Mouse (Mus musculus) intestine, embryonic 15.5 days (tissue): ENCODE results near the gene Ccl5. TPM values are rescaled to one million over a fixed set of nuclear protein-coding genes. Genes with fewer than 3 reads are reported as not detected.
"Not testable (repeated sequence)": the region's sequence is repeated elsewhere in the genome, so short reads cannot be mapped to it uniquely, and the experiment has no call there.

Source experiments
- ATAC-seq: fragments of 200-750 bp; cut with Nextera tagmentation; 2 replicates; pipeline ENCODE4 v1.8.0; 2017; ENCODE audit warnings: moderate TSS enrichment, moderate library complexity
- H3K27ac ChIP-seq: fragments of 300-500 bp; sonication (generic); 2 replicates; pipeline ENCODE4 v1.5.1; 2015; ENCODE audit warnings: mild to moderate bottlenecking, inconsistent platforms
- H3K27me3 ChIP-seq: fragments of 300-500 bp; sonication (generic); replicated peaks from 2 replicates; pipeline ENCODE4 v1.6.1; 2015; ENCODE audit warnings: inconsistent platforms
- H3K36me3 ChIP-seq: fragments of 300-500 bp; sonication (generic); 2 replicates; pipeline ENCODE4 v1.6.1; 2015; ENCODE audit warnings: inconsistent platforms
- H3K4me1 ChIP-seq: fragments of 300-500 bp; sonication (generic); replicated peaks from 2 replicates; pipeline ENCODE4 v1.6.1; 2015; ENCODE audit warnings: inconsistent platforms
- H3K4me2 ChIP-seq: fragments of 300-500 bp; sonication (generic); replicated peaks from 2 replicates; pipeline ENCODE4 v1.6.1; 2015; ENCODE audit warnings: mild to moderate bottlenecking, inconsistent platforms
- H3K4me3 ChIP-seq: fragments of 300-500 bp; sonication (generic); replicated peaks from 2 replicates; pipeline ENCODE4 v1.5.1; 2015; ENCODE audit warnings: inconsistent platforms
- H3K9ac ChIP-seq: fragments of 300-500 bp; sonication (generic); 2 replicates; pipeline ENCODE4 v1.6.1; 2015; ENCODE audit warnings: inconsistent platforms
- H3K9me3 ChIP-seq: fragments of 300-500 bp; sonication (generic); 2 replicates; pipeline ENCODE4 v1.6.1; 2016; ENCODE audit warnings: inconsistent platforms
- WGBS: fragments of 180-500 bp; shearing (Covaris S2); methylation state at CpG from one replicate; pipeline ENCODE4 v1.1.7; 2015; 5-methylcytosine and 5-hydroxymethylcytosine counted together
- polyA plus RNA-seq: library from polyadenylated mRNA; unstranded; fragments of >200 nt; fragmentation: Nextera tagmentation; extraction: Ambion mirVana; gene quantifications from 2 replicates; pipeline ENCODE4 v1.2.1, GENCODE M21; 2015

Ccl5 gene
- polyA plus RNA-seq, 1 experiment from 2014 or later, result 3.7 TPM

DNA sequence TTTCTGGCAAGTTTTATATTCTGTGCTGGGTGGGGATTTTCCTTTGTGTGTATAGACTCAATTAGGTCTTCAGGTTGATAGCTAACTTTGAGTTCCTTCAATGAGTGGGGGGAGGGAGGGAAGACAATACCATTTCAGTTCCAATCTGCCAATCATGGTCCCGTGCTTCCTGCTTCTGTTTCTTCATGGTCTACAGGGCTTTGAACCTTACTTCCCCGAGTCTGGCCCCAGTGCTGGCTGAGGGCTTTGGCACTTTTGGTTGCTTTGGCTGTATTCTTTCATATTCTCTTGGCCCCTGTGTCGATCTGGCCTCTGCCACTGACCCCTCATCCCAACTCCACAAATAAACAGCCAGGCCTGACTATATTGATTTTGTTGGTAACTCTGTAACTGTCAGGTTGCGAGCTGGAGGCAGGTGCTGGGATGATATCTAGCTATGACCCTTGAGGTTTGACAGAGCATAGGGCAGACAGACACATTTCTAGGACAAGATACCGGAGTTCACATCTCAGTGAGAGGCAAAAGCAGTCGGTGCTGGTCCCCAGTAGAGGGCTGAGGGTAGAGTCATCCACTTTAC lies 32.1 kb upstream of the Ccl5 start:
- no peak overlapping the region for H3K27ac ChIP-seq
- H3K4me3 ChIP-seq, result no peak overlapping the region
- H3K36me3 ChIP-seq, result no peaks in the 10 kb centered on the region
- no peak overlapping the region for H3K9ac ChIP-seq
- H3K9me3 ChIP-seq, result no peaks in the 10 kb centered on the region
- WGBS, result 59% methylated on average over 6 of the region's 6 CpGs
- no peak for ATAC-seq
- no peaks in the 10 kb centered on the region for H3K27me3 ChIP-seq
- H3K4me2 ChIP-seq, result no peak overlapping the region
- H3K4me1 ChIP-seq, result no peaks in the 10 kb centered on the region

DNA sequence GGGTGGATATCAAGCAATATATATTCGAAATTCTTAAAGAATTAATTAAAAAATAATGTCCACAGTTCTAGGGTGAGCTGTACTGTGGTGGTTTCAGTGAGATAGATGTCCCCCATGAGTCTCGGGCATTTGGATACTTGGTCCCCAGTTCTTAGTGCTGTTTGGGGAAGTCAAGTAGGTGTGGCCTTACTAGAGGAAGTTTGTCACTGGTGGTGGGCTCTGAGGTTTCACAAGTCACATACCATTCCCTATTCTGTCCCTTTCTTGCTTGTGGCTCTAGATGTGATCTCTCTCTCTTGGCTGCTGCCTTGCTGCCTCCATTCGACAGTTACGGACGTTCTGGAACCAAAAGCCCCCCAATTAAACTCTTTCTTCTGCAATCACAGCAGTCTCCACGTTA lies 30.1 kb upstream of the Ccl5 start:
- no peaks in the 10 kb centered on the region for H3K36me3 ChIP-seq
- H3K9ac ChIP-seq, result no peak overlapping the region
- no peaks in the 10 kb centered on the region for H3K27me3 ChIP-seq
- no peak for ATAC-seq
- H3K4me2 ChIP-seq, result no peak overlapping the region
- 76% methylated on average over 6 of the region's 6 CpGs for WGBS
- H3K9me3 ChIP-seq, result no peaks in the 10 kb centered on the region
- H3K4me3 ChIP-seq, result no peak overlapping the region
- no peak overlapping the region for H3K27ac ChIP-seq
- H3K4me1 ChIP-seq, result 0 out of 2 replicates have a peak, but pooled peaks cover 7% of the 10 kb centered on the region

DNA sequence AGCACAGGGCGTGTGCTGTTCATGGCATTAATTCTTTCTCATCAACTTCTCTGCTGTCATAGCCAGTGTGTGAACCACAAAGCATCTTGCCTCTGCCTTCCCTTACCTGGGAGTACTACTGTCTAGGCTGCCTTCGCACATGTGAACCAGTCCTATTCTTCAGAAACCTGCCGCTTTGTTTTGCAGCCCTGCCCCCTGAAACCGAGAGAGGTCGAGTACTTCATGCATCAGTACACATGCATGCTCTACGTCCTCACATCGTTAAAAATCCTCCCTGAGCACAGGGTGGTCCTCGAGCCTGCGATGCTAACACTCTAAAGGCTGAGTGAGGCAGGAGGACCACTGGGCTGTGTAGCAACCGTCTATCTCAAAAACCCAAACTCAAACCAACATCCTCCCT lies 26.8 kb upstream of the Ccl5 start:
- Histone ChIP-seq H3K4me2 (no peak overlapping the region), H3K4me1 (0 out of 2 replicates have a peak, but pooled peaks cover 7% of the 10 kb centered on the region), H3K9me3 (no peaks in the 10 kb centered on the region), H3K27ac (no peak overlapping the region), H3K9ac (no peak overlapping the region), H3K27me3 (no peaks in the 10 kb centered on the region), H3K4me3 (no peak overlapping the region), H3K36me3 (no peaks in the 10 kb centered on the region)
- WGBS, result 76% methylated on average over 10 of the region's 10 CpGs
- no peak for ATAC-seq

DNA sequence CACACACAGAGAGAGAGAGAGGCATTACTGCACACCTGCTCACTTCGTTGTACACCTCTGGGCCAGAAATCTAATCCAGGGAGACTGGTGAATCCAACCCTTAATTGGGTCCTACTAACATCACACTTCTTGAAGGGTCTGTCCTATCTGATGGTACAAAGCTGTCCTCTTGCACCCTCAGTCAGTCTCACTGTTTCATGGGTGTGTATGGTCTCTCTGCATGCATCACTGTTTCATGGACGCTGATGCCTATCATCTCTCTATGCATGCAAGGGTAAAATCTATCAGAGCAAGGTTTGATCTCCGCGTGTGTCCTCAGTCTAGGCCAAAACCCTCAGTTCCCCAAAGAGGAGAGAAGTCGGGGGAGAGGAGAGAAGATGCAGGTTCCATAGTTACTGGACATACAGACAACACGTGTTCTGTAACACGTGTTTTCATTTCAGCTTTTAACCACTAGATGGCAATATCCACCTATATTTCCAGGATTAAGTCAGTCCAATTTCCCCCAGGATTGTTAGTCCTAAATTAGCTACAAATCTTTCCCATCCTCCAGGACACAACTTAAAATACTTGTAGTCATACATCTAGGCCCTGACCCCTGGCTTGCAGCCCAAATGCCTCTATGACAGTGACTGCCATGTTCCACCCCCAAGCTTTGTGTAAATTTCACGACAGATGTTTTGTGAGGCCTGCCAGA lies 25.9 kb upstream of the Ccl5 start:
- Histone ChIP-seq H3K9ac (no peak overlapping the region), H3K4me3 (no peak overlapping the region)

DNA sequence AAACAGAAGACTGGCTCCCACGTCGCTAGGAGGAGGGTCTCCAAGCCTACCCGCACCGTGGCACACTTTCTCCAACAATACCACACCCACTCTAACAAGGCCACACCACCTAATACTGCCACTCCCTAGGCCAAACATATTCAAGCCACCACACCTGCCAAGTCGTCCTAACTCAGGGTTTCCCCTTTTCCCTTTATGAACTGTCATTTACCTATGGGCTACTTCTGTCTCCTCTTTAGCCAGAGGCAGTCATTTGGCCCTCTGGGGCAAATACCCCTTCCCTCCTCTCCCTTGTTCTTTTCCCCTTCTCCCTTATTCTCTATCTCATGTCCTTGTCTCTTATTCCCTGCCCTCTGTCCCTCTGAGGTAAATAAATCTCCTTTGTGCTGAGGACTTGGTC lies 21.4 kb upstream of the Ccl5 start:
- H3K4me2 ChIP-seq, result no peak overlapping the region
- H3K4me1 ChIP-seq, result 0 out of 2 replicates have a peak, but pooled peaks cover 5% of the 10 kb centered on the region
- H3K4me3 ChIP-seq, result no peak overlapping the region
- H3K36me3 ChIP-seq, result no peaks in the 10 kb centered on the region
- no peak for ATAC-seq
- no peak overlapping the region for H3K9ac ChIP-seq
- H3K27ac ChIP-seq, result no peak overlapping the region
- WGBS, result 80% methylated on average over 5 of the region's 5 CpGs
- no peaks in the 10 kb centered on the region for H3K27me3 ChIP-seq
- no peaks in the 10 kb centered on the region for H3K9me3 ChIP-seq

More for the DNA sequence above, 25.9 kb upstream of the Ccl5 start:
- ATAC-seq, result peak; percentile 39; the same call in 1 of the 2 replicates
- 32% methylated on average over 8 of the region's 8 CpGs for WGBS
- Histone ChIP-seq H3K27ac (no peak overlapping the region), H3K9me3 (no peaks in the 10 kb centered on the region), H3K4me1 (0 out of 2 replicates have a peak, but pooled peaks cover 7% of the 10 kb centered on the region), H3K27me3 (no peaks in the 10 kb centered on the region), H3K36me3 (no peaks in the 10 kb centered on the region), H3K4me2 (no peak overlapping the region)

DNA sequence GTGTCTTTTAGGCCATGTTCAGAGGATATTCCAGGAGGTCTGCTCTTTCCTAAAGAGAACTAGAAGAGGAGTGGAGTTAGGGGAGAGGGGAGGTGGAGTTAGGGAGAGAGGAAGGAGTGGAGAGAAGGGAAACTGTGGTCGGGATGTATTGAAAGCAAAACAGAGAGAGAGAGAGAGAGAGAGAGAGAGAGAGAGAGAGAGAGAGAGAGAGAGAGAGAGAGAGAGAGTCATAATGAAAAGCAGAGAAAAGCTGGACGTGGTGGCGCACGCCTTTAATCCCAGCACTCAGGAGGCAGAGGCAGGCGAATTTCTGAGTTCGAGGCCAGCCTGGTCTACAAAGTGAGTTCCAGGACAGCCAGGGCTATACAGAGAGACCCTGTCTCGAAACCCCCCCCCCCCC lies 20.7 kb upstream of the Ccl5 start:
- H3K9me3 ChIP-seq, ATAC-seq, H3K9ac ChIP-seq, H3K4me3 ChIP-seq, H3K27me3 ChIP-seq, H3K4me1 ChIP-seq, H3K4me2 ChIP-seq, H3K36me3 ChIP-seq, H3K27ac ChIP-seq: not testable (repeated sequence)
- 76% methylated on average over 7 of the region's 7 CpGs for WGBS

DNA sequence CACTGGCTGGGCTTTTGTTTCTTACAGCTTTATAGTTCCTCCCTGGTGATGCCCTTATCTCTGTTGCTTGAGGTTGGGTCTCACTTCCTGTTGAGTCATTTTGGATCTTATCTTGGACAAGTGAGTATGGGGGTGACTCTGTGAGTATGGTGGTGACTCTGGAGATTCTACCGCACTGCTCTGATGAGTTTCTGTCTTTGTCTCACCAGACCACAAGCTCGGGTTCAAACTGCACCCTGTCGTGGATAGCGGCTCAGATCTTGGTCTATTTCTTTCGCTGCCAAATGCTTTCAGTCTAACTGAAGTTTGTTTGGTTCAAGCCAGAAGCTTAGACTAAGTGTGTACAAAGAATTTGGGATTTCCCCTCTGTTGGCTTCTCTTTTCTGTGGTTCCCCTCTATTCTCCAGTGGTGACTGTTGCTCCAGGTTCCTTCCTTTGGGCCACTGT lies 19.9 kb upstream of the Ccl5 start:
- H3K27ac ChIP-seq, result no peak overlapping the region
- WGBS, result 85% methylated on average over 5 of the region's 5 CpGs
- H3K4me2 ChIP-seq, result no peak overlapping the region

DNA sequence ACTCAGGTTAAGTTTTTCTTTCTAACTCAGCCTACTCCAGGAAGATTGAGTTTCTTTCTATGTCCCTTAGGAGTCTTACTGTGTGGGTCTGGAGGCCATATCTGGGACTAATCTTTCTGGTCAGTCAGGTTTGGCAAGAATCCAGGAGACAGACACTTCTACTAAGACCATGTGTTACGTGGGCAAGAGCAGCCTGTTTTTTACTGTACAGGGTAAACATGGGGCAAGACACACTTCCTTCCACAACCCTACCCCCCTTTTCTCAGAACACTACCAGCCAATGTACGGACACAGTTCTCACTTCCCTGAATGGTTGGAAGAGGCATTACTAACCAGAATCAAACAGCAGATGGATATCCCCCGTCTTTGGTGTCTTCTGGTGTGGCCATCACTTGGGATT lies 13.9 kb upstream of the Ccl5 start:
- Histone ChIP-seq H3K9me3 (no peaks in the 10 kb centered on the region), H3K36me3 (no peaks in the 10 kb centered on the region), H3K27ac (no peak overlapping the region), H3K27me3 (no peaks in the 10 kb centered on the region), H3K4me2 (no peak overlapping the region), H3K4me3 (no peak overlapping the region), H3K9ac (no peak overlapping the region), H3K4me1 (no peaks in the 10 kb centered on the region)
- WGBS, result 60% methylated on average over 3 of the region's 3 CpGs
- ATAC-seq, result peak; percentile 36; the same call in 1 of the 2 replicates

More for the DNA sequence above, 19.9 kb upstream of the Ccl5 start:
- H3K9me3 ChIP-seq, result no peaks in the 10 kb centered on the region
- no peak for ATAC-seq
- H3K4me3 ChIP-seq, result no peak overlapping the region
- H3K4me1 ChIP-seq, result no peaks in the 10 kb centered on the region
- H3K9ac ChIP-seq, result no peak overlapping the region
- no peaks in the 10 kb centered on the region for H3K27me3 ChIP-seq
- H3K36me3 ChIP-seq, result no peaks in the 10 kb centered on the region

DNA sequence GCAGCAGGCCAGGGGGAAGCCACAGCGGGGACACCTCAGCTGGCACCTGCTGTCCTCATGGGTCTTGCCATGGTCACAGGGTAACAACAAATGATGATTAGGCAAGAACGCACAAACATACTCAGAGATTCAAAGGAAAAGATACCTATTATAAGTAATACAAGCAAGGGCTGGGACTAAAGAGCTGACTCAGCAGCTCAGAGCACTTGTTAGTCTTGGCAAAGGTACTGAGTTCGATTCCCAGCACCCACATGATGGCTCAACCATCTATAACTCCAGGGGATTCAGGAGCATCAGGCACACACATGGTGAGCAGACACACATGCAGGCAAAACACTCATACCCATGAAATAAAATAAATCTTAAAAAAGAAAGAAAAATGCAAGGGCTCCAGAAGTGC lies 11.1 kb upstream of the Ccl5 start:
- no peaks in the 10 kb centered on the region for H3K27me3 ChIP-seq
- no peak overlapping the region for H3K27ac ChIP-seq
- 89% methylated on average over 3 of the region's 3 CpGs for WGBS
- H3K4me3 ChIP-seq, result no peak overlapping the region
- H3K9ac ChIP-seq, result no peak overlapping the region
- H3K4me1 ChIP-seq, result peaks cover 3% of the 10 kb centered on the region; the same call in 1 of the 2 replicates
- no peak overlapping the region for H3K4me2 ChIP-seq
- H3K36me3 ChIP-seq, result no peaks in the 10 kb centered on the region
- no peaks in the 10 kb centered on the region for H3K9me3 ChIP-seq
- no peak for ATAC-seq

DNA sequence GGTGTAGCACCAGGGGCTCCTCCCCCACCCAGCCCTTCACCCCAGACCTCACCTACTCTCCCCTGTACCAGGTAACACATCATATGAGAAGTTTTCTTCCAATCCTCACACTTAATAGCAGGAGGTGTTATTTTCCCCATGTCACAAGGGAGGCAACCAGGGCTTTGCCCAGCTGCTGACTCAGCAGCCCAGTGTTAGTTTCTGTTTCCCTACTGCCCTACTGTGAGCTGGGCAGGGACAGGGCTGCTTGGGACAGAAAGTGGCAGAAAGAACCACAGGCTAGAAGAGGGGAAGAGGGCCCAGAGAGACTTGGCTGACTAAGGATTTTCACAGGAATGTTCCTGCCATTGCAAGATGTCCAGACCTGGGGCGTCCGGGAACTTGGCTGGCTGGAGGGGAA lies 10.6 kb upstream of the Ccl5 start:
- no peak for ATAC-seq

DNA sequence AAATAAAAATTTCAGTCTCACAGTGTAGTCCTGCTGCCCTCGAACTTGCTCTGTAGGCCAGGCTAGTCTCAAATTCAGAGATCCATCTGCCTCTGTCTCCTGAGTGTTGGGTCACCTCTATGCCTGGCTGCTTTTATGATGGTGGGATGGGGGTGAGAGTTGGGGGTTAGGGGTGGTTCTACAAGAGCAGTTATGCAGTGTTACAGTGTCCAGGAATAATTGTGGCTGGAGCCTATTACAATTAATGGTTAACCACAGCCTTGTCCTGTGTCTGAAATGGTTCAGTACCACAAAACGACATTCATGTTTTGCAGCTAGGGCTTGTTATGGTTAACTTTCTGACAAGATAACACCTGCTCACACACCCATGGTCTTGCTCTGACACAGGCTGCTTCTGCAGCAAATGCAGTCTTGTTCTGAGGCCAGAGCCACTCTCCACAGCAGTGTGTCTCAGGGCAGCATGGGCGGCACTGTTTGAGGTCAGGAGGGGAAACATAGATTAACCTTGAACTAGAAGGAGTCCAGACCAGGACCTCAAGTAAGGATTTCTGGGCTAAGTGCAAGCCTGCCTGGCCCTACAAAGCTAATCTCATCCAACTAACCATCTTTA lies 8.5 kb upstream of the Ccl5 start:
- H3K9ac ChIP-seq, result no peak overlapping the region
- ATAC-seq, result no peak
- WGBS, result 55% methylated on average over 3 of the region's 3 CpGs
- H3K4me3 ChIP-seq, result no peak overlapping the region
- H3K4me1 ChIP-seq, result peaks cover 17% of the 10 kb centered on the region
- no peak overlapping the region for H3K27ac ChIP-seq
- H3K27me3 ChIP-seq, result no peaks in the 10 kb centered on the region
- H3K4me2 ChIP-seq, result no peak overlapping the region
- H3K9me3 ChIP-seq, result no peaks in the 10 kb centered on the region
- no peaks in the 10 kb centered on the region for H3K36me3 ChIP-seq

More for the DNA sequence above, 10.6 kb upstream of the Ccl5 start:
- Histone ChIP-seq H3K4me2 (no peak overlapping the region), H3K9ac (no peak overlapping the region), H3K4me3 (no peak overlapping the region), H3K27me3 (no peaks in the 10 kb centered on the region), H3K9me3 (no peaks in the 10 kb centered on the region), H3K36me3 (no peaks in the 10 kb centered on the region), H3K4me1 (peaks cover 7% of the 10 kb centered on the region; the same call in 1 of the 2 replicates), H3K27ac (no peak overlapping the region)
- WGBS, result 83% methylated on average over 2 of the region's 2 CpGs

DNA sequence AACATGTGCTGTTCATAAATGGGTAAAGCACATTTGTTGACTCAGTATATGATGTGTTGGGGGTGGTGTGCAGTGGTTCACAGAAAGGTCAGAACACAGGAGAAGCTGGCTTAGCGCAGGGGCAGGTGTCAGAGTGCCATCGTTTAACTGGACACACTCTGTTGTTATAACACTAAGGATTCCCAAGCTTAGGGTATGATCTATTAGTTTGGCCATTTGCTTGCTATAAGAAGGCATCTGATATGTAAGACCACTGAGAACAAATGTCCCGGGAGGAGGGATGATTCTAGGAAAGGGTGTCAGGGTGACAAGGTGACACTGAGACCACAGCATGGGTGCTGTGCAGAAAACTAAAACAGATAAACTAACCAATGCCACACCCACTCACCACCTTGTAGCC lies 6.5 kb upstream of the Ccl5 start:
- Histone ChIP-seq H3K36me3 (no peaks in the 10 kb centered on the region), H3K4me2 (no peak overlapping the region), H3K9ac (no peak overlapping the region), H3K27ac (no peak overlapping the region), H3K27me3 (no peaks in the 10 kb centered on the region), H3K9me3 (no peaks in the 10 kb centered on the region), H3K4me3 (no peak overlapping the region), H3K4me1 (peaks cover 17% of the 10 kb centered on the region)
- 67% methylated on average over 3 of the region's 3 CpGs for whole genome bisulfite sequencing
- no peak for ATAC-seq
